Mouse (Mus musculus) CH12.LX (cell line): ENCODE results near the gene Tmeff2. TPM values are rescaled to one million over a fixed set of nuclear protein-coding genes. Genes with fewer than 3 reads are reported as not detected.

Source experiments
- DNase-seq: peaks from one replicate; pipeline ENCODE4 v3.0.0-alpha.2; 2013; ENCODE audit errors: extremely low read depth
- H3K27ac ChIP-seq: 2 replicates; pipeline ENCODE4 v1.5.1; 2012; ENCODE audit warnings: low read depth, mild to moderate bottlenecking, control low read depth, moderate library complexity; ENCODE audit not compliant: insufficient read depth
- H3K27me3 ChIP-seq: replicated peaks from 2 replicates; pipeline ENCODE3; 2012; ENCODE audit warnings: inconsistent platforms
- H3K36me3 ChIP-seq, 2 experiments: replicated peaks in 1 of 2; 2 replicates each; pipeline versions ENCODE3 to v1.6.1; 2012; ENCODE audit warnings: inconsistent platforms in 1 of 2, low read length in 1 of 2, mild to moderate bottlenecking in 1 of 2, mixed read lengths in 1 of 2, moderate library complexity in 1 of 2; ENCODE audit not compliant: control insufficient read depth in 1 of 2, insufficient read depth in 1 of 2
- H3K4me1 ChIP-seq, 2 experiments: 2 replicates each; pipeline ENCODE4 v1.6.1; 2012; ENCODE audit warnings: inconsistent platforms in 1 of 2, moderate library complexity in 1 of 2; ENCODE audit not compliant: insufficient read depth in 2 of 2, control insufficient read depth in 1 of 2
- H3K4me2 ChIP-seq: 2 replicates; pipeline ENCODE4 v1.6.1; 2012; ENCODE audit warnings: low read depth, mild to moderate bottlenecking, control low read depth; ENCODE audit not compliant: poor library complexity, insufficient read depth, severe bottlenecking
- H3K4me3 ChIP-seq, 3 experiments: fragments of 150-350 bp in 1 of 3; sonication (generic) in 1 of 3; replicated peaks in 1 of 3; 2 replicates each; pipeline versions ENCODE3 to v1.5.1; 2011 to 2012; ENCODE audit warnings: low read depth in 2 of 3, low read length in 2 of 3, mild to moderate bottlenecking in 2 of 3, moderate library complexity in 2 of 3, control low read depth in 1 of 3, improper control_type of control experiment in 1 of 3, inconsistent platforms in 1 of 3, mixed read lengths in 1 of 3; ENCODE audit not compliant: poor library complexity in 1 of 3
- H3K79me2 ChIP-seq: replicated peaks from 2 replicates; pipeline ENCODE4 v1.6.1; 2012; ENCODE audit warnings: mild to moderate bottlenecking, moderate library complexity; ENCODE audit not compliant: control insufficient read depth, poor library complexity, insufficient read depth, severe bottlenecking; ENCODE audit errors: extremely low read depth
- H3K9ac ChIP-seq: 2 replicates; pipeline ENCODE4 v1.6.1; 2012; ENCODE audit warnings: low read depth, mild to moderate bottlenecking, control low read depth, moderate library complexity; ENCODE audit not compliant: insufficient read depth
- H3K9me3 ChIP-seq: replicated peaks from 2 replicates; pipeline ENCODE3; 2012; ENCODE audit warnings: low read length, inconsistent platforms, mixed read lengths
- CHD2 ChIP-seq: IDR thresholded peaks from 2 replicates; pipeline ENCODE4 v1.6.1; 2011; ENCODE audit warnings: low read length, improper control_type of control experiment
- CTCF ChIP-seq, 2 experiments: IDR thresholded peaks in 1 of 2; conservative IDR thresholded peaks in 1 of 2; 2 replicates each; pipeline ENCODE4 v1.5.1; 2011 to 2012; ENCODE audit warnings: low read depth in 2 of 2, low read length in 2 of 2, improper control_type of control experiment in 1 of 2, inconsistent platforms in 1 of 2, mild to moderate bottlenecking in 1 of 2, moderate library complexity in 1 of 2
- E2F4 ChIP-seq: IDR thresholded peaks from 2 replicates; pipeline ENCODE4 v1.6.1; 2011; ENCODE audit warnings: low read depth, low read length, improper control_type of control experiment; ENCODE audit not compliant: insufficient replicate concordance
- ELF1 ChIP-seq: IDR thresholded peaks from 2 replicates; pipeline ENCODE4 v1.6.1; 2014; ENCODE audit warnings: low read depth, mild to moderate bottlenecking, inconsistent platforms, low read length, improper control_type of control experiment
- EP300 ChIP-seq: IDR thresholded peaks from 2 replicates; pipeline ENCODE4 v1.6.1; 2011; ENCODE audit warnings: low read length, improper control_type of control experiment
- HCFC1 ChIP-seq: IDR thresholded peaks from 2 replicates; pipeline ENCODE4 v1.6.1; 2012; ENCODE audit warnings: low read depth, mild to moderate bottlenecking, inconsistent platforms, low read length, improper control_type of control experiment
- IRF4 ChIP-seq: IDR thresholded peaks from 2 replicates; pipeline ENCODE4 v1.6.1; 2014; ENCODE audit warnings: low read depth, mild to moderate bottlenecking, inconsistent platforms, low read length, improper control_type of control experiment
- JUN ChIP-seq: IDR thresholded peaks from 2 replicates; pipeline ENCODE4 v1.6.1; 2011; ENCODE audit warnings: low read depth, mild to moderate bottlenecking, low read length, improper control_type of control experiment, moderate library complexity; ENCODE audit not compliant: insufficient read depth
- JUND ChIP-seq: conservative IDR thresholded peaks from 2 replicates; pipeline ENCODE4 v1.6.1; 2011; ENCODE audit warnings: low read depth, low read length, improper control_type of control experiment
- KAT2A ChIP-seq: IDR thresholded peaks from 2 replicates; pipeline ENCODE4 v1.6.1; 2012; ENCODE audit warnings: low read length, improper control_type of control experiment, inconsistent platforms; ENCODE audit not compliant: insufficient replicate concordance
- MAX ChIP-seq: IDR thresholded peaks from 2 replicates; pipeline ENCODE4 v1.6.1; 2011; ENCODE audit warnings: low read length, improper control_type of control experiment
- MAZ ChIP-seq: IDR thresholded peaks from 2 replicates; pipeline ENCODE4 v1.6.1; 2012; ENCODE audit warnings: low read depth, mild to moderate bottlenecking, inconsistent platforms, low read length, improper control_type of control experiment, moderate library complexity
- MXI1 ChIP-seq: IDR thresholded peaks from 2 replicates; pipeline ENCODE4 v1.6.1; 2011; ENCODE audit warnings: mild to moderate bottlenecking, low read depth, low read length, improper control_type of control experiment
- NRF1 ChIP-seq: IDR thresholded peaks from 2 replicates; pipeline ENCODE4 v1.6.1; 2014; ENCODE audit warnings: low read depth, mild to moderate bottlenecking, inconsistent platforms, low read length, improper control_type of control experiment, moderate library complexity
- PAX5 ChIP-seq: IDR thresholded peaks from 2 replicates; pipeline ENCODE4 v1.6.1; 2012; ENCODE audit warnings: low read length, inconsistent platforms, mixed read lengths
- POLR2A ChIP-seq: IDR thresholded peaks from 2 replicates; pipeline ENCODE4 v1.6.1; 2011; ENCODE audit warnings: low read depth, mild to moderate bottlenecking, improper control_type of control experiment, low read length
- RAD21 ChIP-seq: IDR thresholded peaks from 2 replicates; pipeline ENCODE4 v1.6.1; 2011; ENCODE audit warnings: low read depth, mild to moderate bottlenecking, low read length, improper control_type of control experiment, moderate library complexity
- TBP ChIP-seq: conservative IDR thresholded peaks from 2 replicates; pipeline ENCODE4 v1.6.1; 2011; ENCODE audit warnings: low read depth, low read length, improper control_type of control experiment
- TCF12 ChIP-seq: IDR thresholded peaks from 2 replicates; pipeline ENCODE4 v1.6.1; 2014; ENCODE audit warnings: low read depth, mild to moderate bottlenecking, inconsistent platforms, low read length, improper control_type of control experiment
- UBTF ChIP-seq: IDR thresholded peaks from 2 replicates; pipeline ENCODE4 v1.6.1; 2012; ENCODE audit warnings: low read depth, mild to moderate bottlenecking, inconsistent platforms, low read length, improper control_type of control experiment, moderate library complexity
- USF1 ChIP-seq: IDR thresholded peaks from 2 replicates; pipeline ENCODE4 v1.6.1; 2014; ENCODE audit warnings: low read depth, mild to moderate bottlenecking, inconsistent platforms, low read length, improper control_type of control experiment
- USF2 ChIP-seq: conservative IDR thresholded peaks from 2 replicates; pipeline ENCODE4 v1.6.1; 2011; ENCODE audit warnings: low read depth, low read length, improper control_type of control experiment
- ZC3H11A ChIP-seq: IDR thresholded peaks from 2 replicates; pipeline ENCODE4 v1.6.1; 2012; ENCODE audit warnings: low read depth, mild to moderate bottlenecking, inconsistent platforms, low read length, improper control_type of control experiment
- dilution Hi-C: fragments of 300-500 bp; cut with MboI; formaldehyde crosslinking; loops from 2 replicates; pipeline ENCODE4 v1.14.3; 2020; ENCODE audit warnings: low sequenced_read_pairs; ENCODE audit not compliant: extremely low pct_unique_long_range_greater_than_20kb, extremely low pct_ligation_motif_present
- in situ Hi-C: fragments of 300-500 bp; cut with MboI; formaldehyde crosslinking; loops from 3 replicates; pipeline ENCODE4 v1.14.3; 2019; ENCODE audit warnings: low sequenced_read_pairs, low pct_ligation_motif_present, low pct_unique_long_range_greater_than_20kb, mixed read lengths
- polyA plus RNA-seq: library from polyadenylated mRNA; unstranded; fragments of >175 nt; gene quantifications from 2 replicates; pipeline ENCODE4 v1.2.1, GENCODE M21; 2012; ENCODE audit warnings: low read depth; ENCODE audit not compliant: insufficient read length
- total RNA-seq, 2 experiments: library from RNA; depleted of rRNA; stranded (reverse); fragments of 300-350 nt in 1 of 2; fragments of >200 nt in 1 of 2; gene quantifications; 2 replicates each; pipeline ENCODE4 v1.2.3; 2012 to 2014

Gene Tmeff2
- total and polyA plus RNA-seq, 3 experiments: not detected

- no peak for DNase-seq
- Histone ChIP-seq H3K27ac (no peak overlapping the region), H3K27me3 (no peaks in the 10 kb centered on the region), H3K4me2 (no peak overlapping the region), H3K4me1 (no peaks in the 10 kb centered on the region), H3K79me2 (no peaks in the 10 kb centered on the region), H3K9me3 (no peaks in the 10 kb centered on the region), H3K4me3 (no peak overlapping the region), H3K36me3 (no peaks in the 10 kb centered on the region), H3K9ac (no peak overlapping the region)
- TF ChIP-seq NRF1 (no peak), TCF12 (no peak), MAX (no peak), JUN (no peak), USF1 (no peak), EP300 (no peak), RAD21 (no peak), KAT2A (no peak), E2F4 (no peak), IRF4 (no peak), ZC3H11A (no peak)
- dilution Hi-C loops (no loop called here), in situ Hi-C loops (loop anchor here (25.0 kb wide), 2 partner anchors 365 to 640 kb away; no protein-coding TSS in a partner anchor)
Observed at GRCm38 (mm10) chr1:50972509-50973436, 72.3 kb downstream of the Tmeff2 start.

- no peak overlapping the region for H3K4me3 ChIP-seq
- H3K9me3 ChIP-seq: no peaks in the 10 kb centered on the region
- no peak for DNase-seq
- H3K4me2 ChIP-seq: no peak overlapping the region
- no peak overlapping the region for H3K9ac ChIP-seq
- dilution Hi-C loops: no loop called here
- H3K36me3 ChIP-seq: no peaks in the 10 kb centered on the region
- TF ChIP-seq MXI1 (no peak), PAX5 (no peak), RAD21 (no peak), UBTF (no peak), HCFC1 (no peak), CHD2 (no peak), USF2 (no peak), JUND (no peak), MAX (no peak), POLR2A (no peak), ELF1 (no peak), TBP (no peak), CTCF (conservative IDR thresholded peaks at IDR 0.05 in 1 of 2, IDR thresholded peaks at IDR 0.05 in 1 of 2; ENCODE audit: low read depth in 2 of 2, low read length in 2 of 2) (no peak), MAZ (no peak)
- TF ChIP-seq, all 38 proteins: peak for 0
- in situ Hi-C loops: no loop called here
- no peak overlapping the region for H3K27ac ChIP-seq
- no peaks in the 10 kb centered on the region for H3K79me2 ChIP-seq
- no peaks in the 10 kb centered on the region for H3K4me1 ChIP-seq
- no peaks in the 10 kb centered on the region for H3K27me3 ChIP-seq
Observed at GRCm38 (mm10) chr1:50979358-50980081, 79.1 kb downstream of the Tmeff2 start.
